Mouse (Mus musculus) hindbrain, postnatal 0 days (tissue): Measurements from ENCODE around the gene Col4a2. TPM values are rescaled to one million over a fixed set of nuclear protein-coding genes. Genes with fewer than 3 reads are reported as not detected.

Source experiments
- ATAC-seq: fragments of 200-750 bp; cut with Nextera tagmentation; 2 replicates; pipeline ENCODE4 v1.8.0; 2017; ENCODE audit warnings: mild to moderate bottlenecking, moderate TSS enrichment, moderate library complexity
- DNase-seq: peaks from one replicate; pipeline ENCODE4 v3.0.0-alpha.2; 2015; ENCODE audit warnings: low spot score
- H3K27ac ChIP-seq: fragments of 300-500 bp; sonication (generic); 2 replicates; pipeline ENCODE4 v1.5.1; 2014; ENCODE audit warnings: mild to moderate bottlenecking
- H3K27me3 ChIP-seq: fragments of 300-500 bp; sonication (generic); 2 replicates; pipeline ENCODE4 v1.6.1; 2014; ENCODE audit warnings: low read length, mixed read lengths; ENCODE audit not compliant: insufficient read depth
- H3K36me3 ChIP-seq: fragments of 300-500 bp; sonication (generic); 2 replicates; pipeline ENCODE4 v1.6.1; 2014; ENCODE audit warnings: low read length, mixed read lengths; ENCODE audit not compliant: insufficient read depth
- H3K4me1 ChIP-seq: fragments of 300-500 bp; sonication (generic); 2 replicates; pipeline ENCODE4 v1.6.1; 2014; ENCODE audit warnings: antibody characterized with exemption, low read length, mixed read lengths; ENCODE audit not compliant: insufficient read depth
- H3K4me2 ChIP-seq: fragments of 300-500 bp; sonication (generic); 2 replicates; pipeline ENCODE4 v1.6.1; 2014; ENCODE audit warnings: low read depth, mild to moderate bottlenecking, low read length, moderate library complexity, mixed read lengths
- H3K4me3 ChIP-seq: fragments of 300-500 bp; sonication (generic); 2 replicates; pipeline ENCODE4 v1.5.1; 2014; ENCODE audit warnings: low read length
- H3K9ac ChIP-seq: fragments of 300-500 bp; sonication (generic); replicated peaks from 2 replicates; pipeline ENCODE4 v1.6.1; 2014; ENCODE audit warnings: mild to moderate bottlenecking, low read length, moderate library complexity, mixed read lengths
- H3K9me3 ChIP-seq: fragments of 300-500 bp; sonication (generic); 2 replicates; pipeline ENCODE4 v1.6.1; 2016; ENCODE audit warnings: low read length, mixed read lengths
- CTCF ChIP-seq: IDR thresholded peaks from 2 replicates; pipeline ENCODE4 v1.5.1; 2016; ENCODE audit warnings: antibody characterized with exemption, control low read depth, low read depth
- WGBS: fragments of 180-500 bp; shearing (Covaris S2); extraction: QIAGEN DNeasy Blood & Tissue Kit; methylation state at CpG from one replicate; pipeline ENCODE4 v1.1.7; 2014; 5-methylcytosine and 5-hydroxymethylcytosine counted together
- polyA plus RNA-seq: library from polyadenylated mRNA; unstranded; fragments of >200 nt; fragmentation: Nextera tagmentation; extraction: Ambion mirVana; gene quantifications from 2 replicates; pipeline ENCODE4 v1.2.1, GENCODE M21; 2015
- total RNA-seq: library from RNA; depleted of rRNA; stranded (reverse); fragments of >200 nt; gene quantifications from 2 replicates; pipeline ENCODE4 v1.2.3, GENCODE M21; 2014

The Col4a2 gene
- total and polyA plus RNA-seq, 2 experiments from 2014 or later: 27.8 to 76.6 TPM

- 6% methylated on average over 45 of the region's 45 CpGs for whole genome bisulfite sequencing
- Histone ChIP-seq H3K27me3 (peaks cover 12% of the 10 kb centered on the region), H3K9ac (peak overlapping the region; percentile 71), H3K27ac (peak overlapping the region; percentile 67; the same call in 1 of the 2 replicates), H3K9me3 (no peaks in the 10 kb centered on the region), H3K4me2 (peak overlapping the region; percentile 89), H3K4me1 (0 out of 2 replicates have a peak, but pooled peaks cover 4% of the 10 kb centered on the region), H3K4me3 (peak overlapping the region; percentile 63), H3K36me3 (no peaks in the 10 kb centered on the region)
- peak; percentile 9 for DNase-seq
- peak; percentile 27; the same call in 1 of the 2 replicates for ATAC-seq
- no peak for TF ChIP-seq CTCF
Measured at GRCm38 (mm10) chr8:11313176-11314111, 839 bp downstream of the Col4a2 start.

GRCm38 (mm10) chr8:11314613-11315012, 2.0 kb downstream of the Col4a2 start:
- no peak overlapping the region for H3K27ac ChIP-seq
- no peak for TF ChIP-seq CTCF
- DNase-seq (no peak), ATAC-seq (no peak)
- peaks cover 8% of the 10 kb centered on the region for H3K27me3 ChIP-seq
- 74% methylated on average over 8 of the region's 8 CpGs for WGBS
- H3K4me1 ChIP-seq: 0 out of 2 replicates have a peak, but pooled peaks cover 4% of the 10 kb centered on the region
- H3K9me3 ChIP-seq: no peaks in the 10 kb centered on the region
- H3K9ac ChIP-seq: no peak overlapping the region
- no peaks in the 10 kb centered on the region for H3K36me3 ChIP-seq
- peak overlapping the region; percentile 89 for H3K4me2 ChIP-seq
- no peak overlapping the region; the same call in 1 of the 2 replicates for H3K4me3 ChIP-seq

DNA sequence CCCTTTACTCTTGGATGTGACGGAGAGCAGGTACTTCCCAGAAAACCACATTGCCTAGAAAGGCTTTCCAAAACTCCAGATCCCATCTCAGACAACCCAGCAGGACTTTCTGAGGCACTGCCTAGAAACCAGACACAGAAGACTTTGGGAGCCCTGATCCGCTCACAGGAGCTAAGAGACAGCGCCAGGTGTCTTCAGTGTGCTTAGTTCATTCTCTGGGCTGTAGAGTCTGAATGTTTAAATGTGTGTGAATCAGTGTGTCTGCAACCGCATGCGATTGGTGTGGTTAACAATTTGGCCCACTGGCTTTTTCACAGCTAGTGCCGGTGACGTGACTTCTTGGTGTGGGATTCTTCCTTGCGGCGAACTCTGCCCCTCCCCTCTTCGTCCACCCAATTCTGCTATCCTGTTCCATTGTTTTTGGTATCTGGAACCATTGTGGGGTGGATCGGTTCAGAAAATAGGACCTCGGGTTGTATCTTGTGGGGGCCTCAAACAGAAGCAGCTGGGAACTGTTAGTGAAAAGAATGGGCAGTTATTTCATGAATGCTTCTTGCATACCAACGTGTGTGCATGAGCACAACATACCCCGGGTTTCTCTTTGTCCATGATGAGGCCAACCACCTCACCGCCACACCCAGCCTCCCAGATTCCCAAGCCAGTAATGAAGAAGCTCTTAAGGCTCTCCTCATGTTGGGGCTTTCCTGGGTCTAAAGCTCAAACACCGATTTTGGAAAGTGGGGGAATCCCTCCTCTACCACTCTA, 2.8 kb downstream of the Col4a2 start:
- no peaks in the 10 kb centered on the region for H3K9me3 ChIP-seq
- DNase-seq (no peak), ATAC-seq (no peak)
- H3K27ac ChIP-seq: no peak overlapping the region
- no peak overlapping the region for H3K4me3 ChIP-seq
- peak overlapping the region; percentile 89; the same call in 1 of the 2 replicates for H3K4me2 ChIP-seq
- WGBS: 70% methylated on average over 16 of the region's 16 CpGs
- TF ChIP-seq CTCF: no peak
- H3K36me3 ChIP-seq: no peaks in the 10 kb centered on the region
- H3K4me1 ChIP-seq: 0 out of 2 replicates have a peak, but pooled peaks cover 4% of the 10 kb centered on the region
- H3K9ac ChIP-seq: no peak overlapping the region
- peaks cover 6% of the 10 kb centered on the region for H3K27me3 ChIP-seq

DNA sequence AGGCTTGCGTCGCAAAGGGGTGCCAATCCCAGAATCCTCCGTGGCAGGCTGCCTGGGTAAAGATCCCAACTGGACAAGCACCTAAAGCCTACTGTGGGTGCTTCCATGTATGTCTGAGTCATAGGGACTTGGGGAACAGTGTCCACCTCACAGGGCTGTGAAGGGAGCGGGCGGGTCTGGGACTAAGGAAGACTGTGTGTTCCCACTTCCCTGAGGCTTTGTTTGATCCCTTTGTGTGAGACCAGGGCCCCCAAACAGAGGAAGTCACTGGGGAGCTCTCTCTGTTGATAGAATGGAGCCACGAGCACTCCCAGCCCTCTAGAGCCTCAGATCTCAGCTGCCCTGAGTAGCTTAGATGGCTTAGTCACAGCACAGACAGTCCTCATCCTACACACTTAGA, 3.5 kb downstream of the Col4a2 start:
- no peak for TF ChIP-seq CTCF
- Histone ChIP-seq H3K4me2 (no peak overlapping the region), H3K9me3 (no peaks in the 10 kb centered on the region), H3K4me1 (0 out of 2 replicates have a peak, but pooled peaks cover 4% of the 10 kb centered on the region), H3K27ac (no peak overlapping the region), H3K9ac (no peak overlapping the region), H3K36me3 (no peaks in the 10 kb centered on the region), H3K4me3 (no peak overlapping the region), H3K27me3 (peaks cover 4% of the 10 kb centered on the region)
- ATAC-seq: no peak
- 84% methylated on average over 6 of the region's 6 CpGs for WGBS
- no peak for DNase-seq

GRCm38 (mm10) chr8:11319405-11319804, 6.8 kb downstream of the Col4a2 start:
- 90% methylated on average over 11 of the region's 11 CpGs for WGBS
- Histone ChIP-seq H3K4me2 (no peak overlapping the region), H3K9me3 (no peaks in the 10 kb centered on the region), H3K4me3 (no peak overlapping the region), H3K27me3 (peaks cover 2% of the 10 kb centered on the region; the same call in 1 of the 2 replicates), H3K9ac (no peak overlapping the region), H3K36me3 (no peaks in the 10 kb centered on the region), H3K4me1 (no peaks in the 10 kb centered on the region), H3K27ac (no peak overlapping the region)
- no peak for DNase-seq
- no peak for TF ChIP-seq CTCF
- no peak for ATAC-seq

DNA sequence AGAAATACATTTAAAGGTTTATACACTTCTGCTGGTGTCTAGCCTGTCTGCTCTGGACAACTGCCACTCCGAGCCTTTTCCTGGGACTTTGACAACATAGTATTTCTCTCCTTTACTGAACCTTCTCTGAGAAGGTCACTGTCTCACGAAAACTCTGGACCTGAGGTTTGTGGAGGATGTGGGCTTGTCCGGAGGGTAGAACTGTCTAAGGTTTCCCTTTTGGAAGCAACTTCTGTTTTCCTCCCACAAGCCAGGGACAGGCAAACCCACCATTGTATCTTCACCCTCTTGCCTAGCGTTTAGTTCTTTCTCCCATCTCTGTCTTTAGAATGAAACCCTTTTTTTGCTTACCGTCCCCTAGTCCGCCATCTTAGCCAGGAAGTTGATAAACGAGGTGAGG, 9.2 kb downstream of the Col4a2 start:
- no peak overlapping the region for H3K27ac ChIP-seq
- ATAC-seq: no peak
- H3K9ac ChIP-seq: no peak overlapping the region
- DNase-seq: no peak
- H3K36me3 ChIP-seq: no peaks in the 10 kb centered on the region
- H3K9me3 ChIP-seq: no peaks in the 10 kb centered on the region
- no peaks in the 10 kb centered on the region for H3K27me3 ChIP-seq
- no peaks in the 10 kb centered on the region for H3K4me1 ChIP-seq
- H3K4me3 ChIP-seq: no peak overlapping the region
- 86% methylated on average over 7 of the region's 7 CpGs for WGBS
- TF ChIP-seq CTCF: no peak
- no peak overlapping the region for H3K4me2 ChIP-seq
